Mouse (Mus musculus): Measurements from ENCODE around the gene Gabrp. TPM values are rescaled to one million over a fixed set of nuclear protein-coding genes. Genes with fewer than 3 reads are reported as not detected.

Gene Gabrp
- polyA plus RNA-seq, 1 experiment from 2014 or later = not detected

GRCm38 (mm10) chr11:33533577-33533976 is 45.2 kb downstream of the Gabrp start:
- no peak for DNase-seq
- 57% methylated on average over 3 of the region's 3 CpGs for WGBS
- no peaks in the 10 kb centered on the region for H3K4me1 ChIP-seq (ENCODE audit: insufficient read depth)
- no peak for TF ChIP-seq CTCF (IDR thresholded peaks at IDR 0.05; ENCODE audit: low read depth)
- no peaks in the 10 kb centered on the region for H3K9me3 ChIP-seq (ENCODE audit: low read depth, low read length)
- H3K27ac ChIP-seq (ENCODE audit: low read depth) = no peak overlapping the region
- H3K27me3 ChIP-seq (ENCODE audit: insufficient read depth, low read length) = no peaks in the 10 kb centered on the region
- ATAC-seq (ENCODE audit: insufficient read depth) = no peak
- no peak overlapping the region for H3K4me2 ChIP-seq
- no peaks in the 10 kb centered on the region for H3K36me3 ChIP-seq (ENCODE audit: insufficient read depth)
- no peak overlapping the region for H3K4me3 ChIP-seq (ENCODE audit: low read depth, low read length)
- H3K9ac ChIP-seq = no peak overlapping the region

- Histone ChIP-seq H3K27me3 (ENCODE audit: insufficient read depth, low read length) (no peaks in the 10 kb centered on the region), H3K9me3 (ENCODE audit: low read depth, low read length) (no peaks in the 10 kb centered on the region), H3K4me2 (no peak overlapping the region), H3K9ac (no peak overlapping the region), H3K4me1 (ENCODE audit: insufficient read depth) (no peaks in the 10 kb centered on the region), H3K4me3 (ENCODE audit: low read depth, low read length) (no peak overlapping the region), H3K36me3 (ENCODE audit: insufficient read depth) (no peaks in the 10 kb centered on the region), H3K27ac (ENCODE audit: low read depth) (no peak overlapping the region)
- TF ChIP-seq CTCF (IDR thresholded peaks at IDR 0.05; ENCODE audit: low read depth) = no peak
- DNase-seq = no peak
- ATAC-seq (ENCODE audit: insufficient read depth) = 0 out of 2 replicates have a peak, but pooled peaks have one; percentile 35
- WGBS = 6% methylated on average over 2 of the region's 2 CpGs
These were observed 49.2 kb downstream of the Gabrp start for GRCm38 (mm10) chr11:33529576-33529975.

DNA sequence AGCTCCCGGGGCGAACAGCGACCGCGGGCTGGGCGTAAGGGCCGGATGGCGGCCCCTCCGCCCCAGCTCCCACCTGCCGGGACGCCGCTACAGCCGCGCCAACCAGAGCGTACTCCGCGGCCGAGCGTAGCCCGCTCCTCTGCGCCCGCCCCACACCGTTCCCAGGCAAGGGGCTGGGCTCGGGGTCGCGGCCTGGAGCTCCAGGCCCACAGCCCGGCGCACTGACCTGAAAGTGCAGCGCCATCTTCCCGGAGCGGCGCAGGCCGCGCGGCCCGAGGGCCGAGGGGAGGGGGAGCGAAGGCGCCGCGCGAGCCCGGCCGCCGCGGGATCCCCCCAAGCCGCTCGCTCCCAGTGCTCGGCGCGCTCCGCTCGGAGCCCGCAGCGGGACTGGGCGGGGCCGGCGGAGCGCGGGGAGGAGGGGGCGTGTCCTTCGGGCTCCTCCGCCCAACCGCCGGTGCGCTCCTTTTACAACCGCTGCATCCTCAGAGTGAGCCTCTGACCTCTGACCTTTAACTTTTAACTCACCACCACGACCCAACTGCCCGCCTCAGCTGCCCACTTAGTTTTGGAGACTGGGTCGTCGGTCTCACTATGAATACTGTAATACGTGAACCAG is 65.3 kb downstream of the Gabrp start, which contains the start of gene Ranbp17:
Gene Ranbp17, minus strand, starts transcription at position 371 of the 616 bp plus-strand sequence.
- Histone ChIP-seq H3K9ac (peak within 1 kb of the TSS; percentile 73), H3K27ac (ENCODE audit: low read depth) (peak within 1 kb of the TSS; percentile 72), H3K4me2 (peak within 1 kb of the TSS; percentile 83), H3K4me1 (ENCODE audit: insufficient read depth) (no peaks in the 10 kb centered on the region), H3K4me3 (ENCODE audit: low read depth, low read length) (peak within 1 kb of the TSS; percentile 83), H3K9me3 (ENCODE audit: low read depth, low read length) (no peaks in the 10 kb centered on the region), H3K36me3 (ENCODE audit: insufficient read depth) (no peaks in the 10 kb centered on the region), H3K27me3 (ENCODE audit: insufficient read depth, low read length) (no peaks in the 10 kb centered on the region)
- DNase-seq (peak; percentile 80), ATAC-seq (ENCODE audit: insufficient read depth) (peak; percentile 88)
- WGBS = 3% methylated on average over 53 of the region's 72 CpGs
- TF ChIP-seq CTCF (IDR thresholded peaks at IDR 0.05; ENCODE audit: low read depth) = no peak

DNA sequence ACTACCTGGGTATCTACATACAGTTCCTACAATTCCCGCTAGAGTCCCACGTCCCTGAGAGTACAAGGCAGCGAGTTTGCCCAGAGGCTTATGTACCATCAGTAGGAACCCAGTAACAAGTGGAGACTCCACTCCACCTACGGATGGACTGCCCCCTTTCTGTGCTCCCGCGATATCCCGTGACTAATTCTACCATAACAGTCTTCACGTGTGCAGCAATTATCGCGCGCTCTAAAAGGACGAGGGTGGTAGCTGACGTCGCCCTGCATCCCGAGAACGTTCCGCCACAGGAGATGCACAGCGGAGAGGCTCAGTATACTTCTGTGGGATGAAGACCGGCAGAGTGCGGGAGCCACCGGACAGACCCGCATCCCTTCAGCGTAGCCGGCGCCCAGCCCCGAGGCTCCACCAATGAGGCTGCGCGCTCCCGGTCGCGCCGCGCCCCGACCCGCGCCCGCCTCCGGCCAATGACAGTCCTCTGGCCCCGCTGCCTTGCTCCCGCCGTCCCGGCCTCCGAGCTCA is 65.8 kb downstream of the Gabrp start:
- ATAC-seq (ENCODE audit: insufficient read depth) (peak; percentile 93), DNase-seq (peak; percentile 76)
- Histone ChIP-seq H3K9me3 (ENCODE audit: low read depth, low read length) (no peaks in the 10 kb centered on the region), H3K9ac (peak overlapping the region; percentile 73), H3K4me3 (ENCODE audit: low read depth, low read length) (peak overlapping the region; percentile 83), H3K4me2 (peak overlapping the region; percentile 83), H3K27ac (ENCODE audit: low read depth) (peak overlapping the region; percentile 72), H3K27me3 (ENCODE audit: insufficient read depth, low read length) (no peaks in the 10 kb centered on the region), H3K36me3 (ENCODE audit: insufficient read depth) (no peaks in the 10 kb centered on the region), H3K4me1 (ENCODE audit: insufficient read depth) (no peaks in the 10 kb centered on the region)
- under 1% methylated on average over 37 of the region's 43 CpGs for WGBS
- peak; percentile 56 for TF ChIP-seq CTCF (IDR thresholded peaks at IDR 0.05; ENCODE audit: low read depth)

GRCm38 (mm10) chr11:33509401-33509800 is 69.4 kb downstream of the Gabrp start:
- Histone ChIP-seq H3K9me3 (ENCODE audit: low read depth, low read length) (no peaks in the 10 kb centered on the region), H3K9ac (no peak overlapping the region), H3K4me1 (ENCODE audit: insufficient read depth) (no peaks in the 10 kb centered on the region), H3K4me2 (no peak overlapping the region), H3K4me3 (ENCODE audit: low read depth, low read length) (no peak overlapping the region), H3K36me3 (ENCODE audit: insufficient read depth) (no peaks in the 10 kb centered on the region), H3K27me3 (ENCODE audit: insufficient read depth, low read length) (no peaks in the 10 kb centered on the region), H3K27ac (ENCODE audit: low read depth) (no peak overlapping the region)
- ATAC-seq (ENCODE audit: insufficient read depth) (no peak), DNase-seq (no peak)
- TF ChIP-seq CTCF (IDR thresholded peaks at IDR 0.05; ENCODE audit: low read depth) = no peak

Other genes starting within 250 kb of the Gabrp start
- gene Ranbp17, start 65.2 kb downstream of the Gabrp start, polyA plus RNA-seq (2014; fragmentation: Nextera tagmentation; extraction: Ambion mirVana) = 6.5 and 6.9 TPM in 2 replicates
- not detected in 2 replicates for gene D130052B06Rik, start 20.3 kb upstream of the Gabrp start, polyA plus RNA-seq (2014; fragmentation: Nextera tagmentation; extraction: Ambion mirVana)

All from lung, embryonic 14.5 days (tissue).